Mouse (Mus musculus): Measurements from ENCODE around the gene Secisbp2. TPM values are rescaled to one million over a fixed set of nuclear protein-coding genes. Genes with fewer than 3 reads are reported as not detected.
A peak's percentile ranks its signal among the peaks of the same experiment; 100 is the strongest.

Secisbp2 gene
- total and polyA plus RNA-seq, 3 experiments, result 11.1 to 15.3 (median 11.5) TPM

DNA sequence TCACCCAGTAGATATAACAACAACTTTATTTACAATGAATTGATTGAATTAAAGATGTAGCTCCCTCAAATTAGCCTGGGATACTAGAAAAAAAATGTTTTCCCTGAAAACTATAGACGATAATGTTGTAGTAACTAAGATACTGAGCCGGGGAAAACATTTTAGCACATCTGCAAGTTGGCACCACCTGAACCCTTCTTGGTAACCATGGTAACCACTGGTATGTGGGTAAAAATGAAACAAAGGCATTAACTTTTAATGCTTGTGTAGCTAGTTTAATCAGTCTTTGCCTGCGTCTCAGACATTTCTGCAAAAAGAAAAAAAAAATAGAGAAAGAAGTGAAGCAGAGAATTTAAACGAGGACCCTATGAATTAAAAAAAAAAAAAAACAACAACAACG lies 40.0 kb upstream of the Secisbp2 start:
- 59% methylated on average over 5 of the region's 5 CpGs for WGBS
- TF ChIP-seq EP300 (IDR thresholded peaks at IDR 0.05; ENCODE audit: insufficient read depth, low read depth, low read length), result no peak
- no peak for TF ChIP-seq POLR2A (IDR thresholded peaks at IDR 0.05; ENCODE audit: insufficient read depth, low read depth, low read length)
- TF ChIP-seq CTCF (IDR thresholded peaks at IDR 0.05), result no peak
- H3K9ac ChIP-seq (ENCODE audit: low read depth, low read length), result no peak overlapping the region

DNA sequence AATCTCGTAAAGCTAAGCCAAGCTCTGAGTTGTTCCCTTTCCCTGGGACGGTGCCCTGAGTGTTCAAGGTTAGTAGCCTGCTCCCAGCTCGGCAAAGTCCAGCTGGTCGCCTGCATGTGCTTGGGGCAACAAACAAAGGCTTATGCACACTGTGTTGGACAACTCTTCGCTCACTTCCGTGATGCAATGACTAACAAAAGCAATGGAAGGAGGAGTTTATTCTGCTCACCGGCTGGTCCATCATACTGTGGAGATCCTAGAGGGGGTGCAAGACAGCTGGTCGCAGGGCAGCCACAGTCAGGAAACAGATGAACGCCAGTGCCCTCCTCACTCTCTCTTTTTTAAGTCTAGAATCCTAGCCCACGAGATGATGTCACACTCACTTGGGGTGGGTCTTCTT lies 35.7 kb upstream of the Secisbp2 start:
- no peaks in the 10 kb centered on the region for H3K27me3 ChIP-seq (ENCODE audit: control insufficient read depth, insufficient read depth, low read length)
- peak in 1 of 2 experiments; percentile 8 for DNase-seq
- WGBS, result 51% methylated on average over 10 of the region's 10 CpGs
- H3K9ac ChIP-seq (ENCODE audit: low read depth, low read length), result no peak overlapping the region
- no peak overlapping the region for H3K27ac ChIP-seq
- no peaks in the 10 kb centered on the region; the same call in 1 of the 2 replicates for H3K4me1 ChIP-seq (ENCODE audit: control insufficient read depth, insufficient read depth, low read length)
- H3K79me2 ChIP-seq (replicated peaks; ENCODE audit: control insufficient read depth, insufficient read depth, low read length), result no peaks in the 10 kb centered on the region
- H3K36me3 ChIP-seq (ENCODE audit: control insufficient read depth, insufficient read depth, low read length), result no peaks in the 10 kb centered on the region
- TF ChIP-seq CTCF (IDR thresholded peaks at IDR 0.05) (no peak), POLR2A (IDR thresholded peaks at IDR 0.05; ENCODE audit: insufficient read depth, low read depth, low read length) (no peak), EP300 (IDR thresholded peaks at IDR 0.05; ENCODE audit: insufficient read depth, low read depth, low read length) (no peak)
- intact Hi-C loops (cut with DNase I), result loop anchor here (2.0 to 10.0 kb wide), 4 partner anchors 54 to 667 kb away; no protein-coding TSS in a partner anchor
- no peak overlapping the region for H3K4me3 ChIP-seq

More for the DNA sequence above, 40.0 kb upstream of the Secisbp2 start:
- intact Hi-C loops (cut with DNase I), result loop anchor here (10.0 kb wide), 1 partner anchor 187 kb away; no protein-coding TSS in a partner anchor
- Histone ChIP-seq H3K79me2 (replicated peaks; ENCODE audit: control insufficient read depth, insufficient read depth, low read length) (no peaks in the 10 kb centered on the region), H3K4me1 (ENCODE audit: control insufficient read depth, insufficient read depth, low read length) (no peaks in the 10 kb centered on the region; the same call in 1 of the 2 replicates), H3K27me3 (ENCODE audit: control insufficient read depth, insufficient read depth, low read length) (no peaks in the 10 kb centered on the region), H3K27ac (no peak overlapping the region), H3K36me3 (ENCODE audit: control insufficient read depth, insufficient read depth, low read length) (no peaks in the 10 kb centered on the region), H3K4me3 (no peak overlapping the region)
- DNase-seq, result no peak

DNA sequence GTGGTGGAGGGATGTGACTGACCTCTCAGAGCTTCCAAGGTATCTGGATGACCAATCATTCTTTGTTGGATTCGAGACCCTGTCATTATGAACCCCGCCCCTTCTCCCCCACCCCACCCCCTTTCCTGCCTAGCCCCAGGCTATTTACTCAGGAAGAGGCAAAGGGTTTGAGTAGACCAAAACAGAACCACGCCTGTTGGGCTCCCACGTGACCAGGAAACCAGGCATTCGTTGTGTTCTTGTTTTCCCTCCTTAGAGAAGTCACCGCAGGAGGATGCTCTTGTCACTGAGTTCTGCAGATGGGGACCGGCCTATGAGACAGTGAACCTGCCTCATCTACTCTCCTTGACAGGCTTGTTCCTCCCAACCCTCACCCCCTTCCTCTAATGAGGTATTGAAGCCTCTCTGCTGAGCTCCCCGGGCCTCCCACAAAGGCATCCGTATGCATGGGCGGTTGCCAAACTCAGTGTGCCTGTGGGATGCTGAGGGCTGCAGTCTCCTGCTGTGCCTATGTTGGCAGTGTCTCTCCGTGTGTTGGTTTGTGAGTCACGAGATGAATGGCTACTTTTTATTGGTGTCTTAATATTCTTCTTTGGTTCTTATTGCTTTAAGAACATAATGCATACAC lies 35.0 kb upstream of the Secisbp2 start:
- WGBS, result 32% methylated on average over 12 of the region's 12 CpGs
- no peak overlapping the region for H3K27ac ChIP-seq
- 0 out of 2 replicates have a peak, but pooled peaks cover 2% of the 10 kb centered on the region for H3K27me3 ChIP-seq (ENCODE audit: control insufficient read depth, insufficient read depth, low read length)
- H3K4me3 ChIP-seq, result no peak overlapping the region
- intact Hi-C loops (cut with DNase I), result loop anchor here (2.0 to 10.0 kb wide), 4 partner anchors 54 to 668 kb away; no protein-coding TSS in a partner anchor
- H3K79me2 ChIP-seq (replicated peaks; ENCODE audit: control insufficient read depth, insufficient read depth, low read length), result no peaks in the 10 kb centered on the region
- no peaks in the 10 kb centered on the region for H3K36me3 ChIP-seq (ENCODE audit: control insufficient read depth, insufficient read depth, low read length)
- no peaks in the 10 kb centered on the region; the same call in 1 of the 2 replicates for H3K4me1 ChIP-seq (ENCODE audit: control insufficient read depth, insufficient read depth, low read length)
- no peak overlapping the region for H3K9ac ChIP-seq (ENCODE audit: low read depth, low read length)
- no peak for DNase-seq
- no peak for TF ChIP-seq EP300 (IDR thresholded peaks at IDR 0.05; ENCODE audit: insufficient read depth, low read depth, low read length)

DNA sequence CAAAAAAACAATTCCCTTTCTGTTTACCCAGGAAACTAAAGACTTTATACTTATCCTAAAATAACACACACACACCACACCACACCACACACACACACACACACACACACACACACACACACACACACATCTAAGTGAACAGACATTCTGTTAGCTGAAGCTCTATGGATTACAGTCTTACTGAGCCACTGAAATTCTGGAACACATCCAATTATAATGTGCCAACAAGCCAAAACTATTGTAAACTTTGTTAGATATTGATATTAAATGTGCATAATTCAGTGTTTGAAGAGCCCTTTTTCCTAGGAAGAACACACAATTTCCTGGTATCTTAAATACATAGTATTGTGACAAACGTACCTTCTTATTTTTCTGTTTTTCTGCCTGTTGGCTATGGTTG lies 34.2 kb upstream of the Secisbp2 start:
- no peak overlapping the region for H3K27ac ChIP-seq

DNA sequence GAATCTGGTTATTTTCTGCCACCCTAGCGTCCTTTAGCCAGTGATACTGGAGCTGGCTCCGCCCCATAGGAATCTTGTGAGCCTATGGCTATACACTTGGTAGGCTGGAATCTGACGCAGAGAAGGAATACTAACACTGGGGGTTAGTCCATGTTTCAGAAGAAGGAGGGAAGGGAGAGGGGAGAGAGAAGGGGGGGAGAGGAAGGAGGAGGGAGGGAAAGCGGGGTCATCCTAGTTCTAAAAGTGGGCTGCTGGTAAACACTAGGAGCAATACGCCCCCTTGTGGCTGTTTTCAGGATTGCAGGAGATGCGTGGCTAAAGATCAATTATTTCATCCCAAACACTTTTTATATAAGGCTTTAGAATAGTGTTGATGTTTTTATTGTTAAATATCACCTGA lies 33.6 kb upstream of the Secisbp2 start:
- Histone ChIP-seq H3K9ac (ENCODE audit: low read depth, low read length) (no peak overlapping the region), H3K27ac (no peak overlapping the region), H3K36me3 (ENCODE audit: control insufficient read depth, insufficient read depth, low read length) (no peaks in the 10 kb centered on the region), H3K79me2 (replicated peaks; ENCODE audit: control insufficient read depth, insufficient read depth, low read length) (no peaks in the 10 kb centered on the region), H3K4me3 (no peak overlapping the region), H3K4me1 (ENCODE audit: control insufficient read depth, insufficient read depth, low read length) (no peaks in the 10 kb centered on the region; the same call in 1 of the 2 replicates), H3K27me3 (ENCODE audit: control insufficient read depth, insufficient read depth, low read length) (0 out of 2 replicates have a peak, but pooled peaks cover 2% of the 10 kb centered on the region)
- no peak for TF ChIP-seq EP300 (IDR thresholded peaks at IDR 0.05; ENCODE audit: insufficient read depth, low read depth, low read length)
- no peak; the same call in 1 of the 2 replicates for TF ChIP-seq CTCF (IDR thresholded peaks at IDR 0.05)
- no peak for TF ChIP-seq POLR2A (IDR thresholded peaks at IDR 0.05; ENCODE audit: insufficient read depth, low read depth, low read length)
- peak; percentile 22 to 63 for DNase-seq
- intact Hi-C loops (cut with DNase I), result loop anchor here (2.0 to 10.0 kb wide), 4 partner anchors 56 to 669 kb away; no protein-coding TSS in a partner anchor
- WGBS, result 17% methylated on average over 6 of the region's 6 CpGs

More for the DNA sequence above, 34.2 kb upstream of the Secisbp2 start:
- Histone ChIP-seq H3K4me3 (no peak overlapping the region), H3K27me3 (ENCODE audit: control insufficient read depth, insufficient read depth, low read length) (0 out of 2 replicates have a peak, but pooled peaks cover 2% of the 10 kb centered on the region), H3K79me2 (replicated peaks; ENCODE audit: control insufficient read depth, insufficient read depth, low read length) (no peaks in the 10 kb centered on the region), H3K4me1 (ENCODE audit: control insufficient read depth, insufficient read depth, low read length) (no peaks in the 10 kb centered on the region; the same call in 1 of the 2 replicates), H3K9ac (ENCODE audit: low read depth, low read length) (no peak overlapping the region), H3K36me3 (ENCODE audit: control insufficient read depth, insufficient read depth, low read length) (no peaks in the 10 kb centered on the region)
- intact Hi-C loops (cut with DNase I), result loop anchor here (2.0 to 10.0 kb wide), 4 partner anchors 55 to 669 kb away; no protein-coding TSS in a partner anchor
- TF ChIP-seq CTCF (IDR thresholded peaks at IDR 0.05), result no peak
- DNase-seq, result no peak
- 49% methylated on average over 1 of the region's 1 CpGs for WGBS

DNA sequence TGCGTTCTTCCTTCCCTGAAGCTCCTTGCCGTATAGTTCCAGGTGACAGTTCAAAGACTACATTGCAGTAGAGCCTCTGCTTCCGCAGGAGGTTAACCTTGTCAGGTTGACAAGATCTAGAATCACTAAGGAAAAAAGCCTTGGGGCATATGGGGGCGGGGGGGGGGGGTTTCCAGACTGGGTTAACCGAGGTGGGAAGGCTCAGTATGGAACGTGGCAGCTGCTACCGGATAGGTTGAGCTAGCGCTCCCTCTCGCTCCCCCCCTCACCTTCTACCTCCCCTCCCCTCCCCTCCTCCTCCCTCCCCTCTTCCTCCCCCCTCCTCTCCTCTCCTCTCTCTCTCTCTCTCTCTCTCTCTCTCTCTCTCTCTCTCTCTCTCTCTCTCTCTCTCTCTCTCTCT lies 32.9 kb upstream of the Secisbp2 start:
- H3K36me3 ChIP-seq (ENCODE audit: control insufficient read depth, insufficient read depth, low read length), result no peaks in the 10 kb centered on the region
- no peak overlapping the region for H3K27ac ChIP-seq
- TF ChIP-seq EP300 (IDR thresholded peaks at IDR 0.05; ENCODE audit: insufficient read depth, low read depth, low read length), result no peak
- no peak for TF ChIP-seq CTCF (IDR thresholded peaks at IDR 0.05)
- TF ChIP-seq POLR2A (IDR thresholded peaks at IDR 0.05; ENCODE audit: insufficient read depth, low read depth, low read length), result no peak
- no peak for DNase-seq
- no peaks in the 10 kb centered on the region for H3K79me2 ChIP-seq (replicated peaks; ENCODE audit: control insufficient read depth, insufficient read depth, low read length)
- 0 out of 2 replicates have a peak, but pooled peaks cover 2% of the 10 kb centered on the region for H3K27me3 ChIP-seq (ENCODE audit: control insufficient read depth, insufficient read depth, low read length)
- H3K4me1 ChIP-seq (ENCODE audit: control insufficient read depth, insufficient read depth, low read length), result no peaks in the 10 kb centered on the region; the same call in 1 of the 2 replicates
- intact Hi-C loops (cut with DNase I), result loop anchor here (5.0 to 10.0 kb wide), 3 partner anchors 56 to 426 kb away; no protein-coding TSS in a partner anchor
- H3K4me3 ChIP-seq, result no peak overlapping the region
- 17% methylated on average over 7 of the region's 9 CpGs for WGBS
- no peak overlapping the region for H3K9ac ChIP-seq (ENCODE audit: low read depth, low read length)

All from heart, adult 2 months (tissue).